Comparison of ENCODE assay signal across 8 mouse cellular contexts in the genomic region with DNA sequence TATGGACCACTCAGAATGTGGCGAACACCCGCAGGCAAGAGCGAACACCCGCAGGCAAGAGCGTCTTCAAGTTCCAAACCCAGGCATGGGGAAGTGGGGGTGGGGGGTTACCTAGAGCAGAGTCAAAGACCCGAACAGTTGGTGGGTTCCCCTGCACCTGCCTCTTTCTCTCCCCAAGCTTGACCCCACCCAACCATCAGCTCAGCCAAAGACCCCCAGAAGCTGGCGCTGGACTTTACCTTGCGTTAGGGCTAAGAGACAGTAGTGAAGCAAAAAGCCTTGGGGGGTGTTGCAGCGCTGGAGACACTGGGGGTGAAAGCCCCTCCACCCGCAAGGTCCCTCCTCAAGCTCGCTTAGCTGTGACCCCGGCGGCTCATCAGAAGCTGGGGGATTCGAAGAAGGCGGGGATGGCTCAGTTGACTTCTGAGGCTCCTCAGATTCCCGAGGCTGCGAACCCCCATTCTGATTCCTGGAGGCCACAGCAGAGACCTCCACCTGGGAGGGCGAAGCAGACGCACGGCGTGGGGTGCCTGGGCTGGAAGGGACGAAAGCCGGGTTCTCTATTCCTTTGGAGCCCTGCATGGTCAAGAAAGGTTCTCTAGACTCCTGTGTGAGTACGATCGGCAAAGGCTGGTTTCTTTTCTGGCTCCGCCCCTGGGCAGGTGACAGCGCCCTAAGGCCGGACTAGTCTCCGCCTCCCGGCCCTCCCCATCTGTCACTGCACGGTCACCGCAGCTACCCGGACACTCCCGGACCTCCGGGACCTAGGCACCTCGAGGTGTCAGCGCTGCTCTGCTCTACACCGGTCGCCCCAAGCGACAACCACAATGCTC. TPM values are rescaled to one million over a fixed set of nuclear protein-coding genes. Genes with fewer than 3 reads are reported as not detected.
DNase-seq lines count a peak whose midpoint lies in the region; ATAC-seq and TF ChIP-seq lines count a peak whose summit lies in the region.

A gene (minus strand): TSS at position 644 of the 833 bp plus-strand sequence.

- no peak within 1 kb of the TSS for H3K27ac ChIP-seq in spleen, adult 2 months (ENCODE audit: insufficient read depth, low read length)
- no peak within 1 kb of the TSS for H3K27ac ChIP-seq in cortical plate, adult 2 months (ENCODE audit: insufficient read depth, low read length)
- no peak within 1 kb of the TSS for H3K27ac ChIP-seq in heart, postnatal 0 days (ENCODE audit: low read depth)
- no peak within 1 kb of the TSS; the same call in 1 of the 2 replicates for H3K27ac ChIP-seq in liver, embryonic 15.5 days (replicated peaks)
- no peak within 1 kb of the TSS for H3K27ac ChIP-seq in neural tube, embryonic 11.5 days (ENCODE audit: low read depth, low read length)

- H3K27me3 ChIP-seq in spleen, adult 2 months (ENCODE audit: control insufficient read depth, insufficient read depth, low read length) = no peaks in the 10 kb centered on the region; the same call in none of the 2 replicates
- peaks cover 17% of the 10 kb centered on the region for H3K27me3 ChIP-seq in heart, postnatal 0 days (ENCODE audit: control insufficient read depth, insufficient read depth, low read length)
- peaks cover 4% of the 10 kb centered on the region; the same call in 1 of the 2 replicates for H3K27me3 ChIP-seq in liver, embryonic 15.5 days
- H3K27me3 ChIP-seq in neural tube, embryonic 11.5 days (ENCODE audit: control insufficient read depth, insufficient read depth, low read length) = peaks cover 4% of the 10 kb centered on the region; the same call in 1 of the 2 replicates

- H3K9me3 ChIP-seq in heart, postnatal 0 days (replicated peaks; ENCODE audit: control insufficient read depth, low read length) = no peaks in the 10 kb centered on the region
- H3K9me3 ChIP-seq in liver, embryonic 15.5 days (replicated peaks) = no peaks in the 10 kb centered on the region
- H3K9me3 ChIP-seq in neural tube, embryonic 11.5 days (ENCODE audit: control insufficient read depth, low read length) = no peaks in the 10 kb centered on the region

- no peaks in the 10 kb centered on the region; the same call in 1 of the 2 replicates for H3K4me1 ChIP-seq in spleen, adult 2 months (ENCODE audit: control insufficient read depth, insufficient read depth, insufficient read length)
- no peaks in the 10 kb centered on the region for H3K4me1 ChIP-seq in cortical plate, adult 2 months (ENCODE audit: control insufficient read depth, insufficient read depth, low read length)
- no peaks in the 10 kb centered on the region for H3K4me1 ChIP-seq in heart, postnatal 0 days (ENCODE audit: control insufficient read depth, insufficient read depth)
- H3K4me1 ChIP-seq in liver, embryonic 15.5 days (replicated peaks) = no peaks in the 10 kb centered on the region
- H3K4me1 ChIP-seq in neural tube, embryonic 11.5 days (ENCODE audit: control insufficient read depth, insufficient read depth, low read length) = no peaks in the 10 kb centered on the region

- no peak for TF ChIP-seq CTCF in spleen, adult 2 months (IDR thresholded peaks at IDR 0.05; ENCODE audit: extremely low read depth, insufficient read depth, insufficient read length, insufficient replicate concordance)
- TF ChIP-seq CTCF in cortical plate, adult 2 months (IDR thresholded peaks at IDR 0.05; ENCODE audit: extremely low read depth, insufficient read depth, low read length) = no peak
- TF ChIP-seq CTCF in heart, postnatal 0 days (IDR thresholded peaks at IDR 0.05; ENCODE audit: low read depth) = no peak

- no peak for TF ChIP-seq EP300 in heart, postnatal 0 days (IDR thresholded peaks at IDR 0.05; ENCODE audit: low read depth)

- peak within 1 kb of the TSS; percentile 22; the same call in 1 of the 2 replicates for H3K9ac ChIP-seq in heart, postnatal 0 days (replicated peaks; ENCODE audit: low read depth, low read length)
- no peak within 1 kb of the TSS for H3K9ac ChIP-seq in liver, embryonic 15.5 days
- H3K9ac ChIP-seq in neural tube, embryonic 11.5 days (ENCODE audit: low read length) = peak within 1 kb of the TSS; percentile 49

- ATAC-seq in heart, postnatal 0 days (ENCODE audit: insufficient read depth, low read depth) = peak; percentile 27; the same call in 1 of the 2 replicates
- peak; percentile 86 for ATAC-seq in liver, embryonic 15.5 days (ENCODE audit: insufficient read depth)
- peak; percentile 82 for ATAC-seq in neural tube, embryonic 11.5 days (ENCODE audit: insufficient read depth, low FRiP score, low TSS enrichment)

- TF ChIP-seq POLR2A in spleen, adult 2 months (IDR thresholded peaks at IDR 0.05; ENCODE audit: low read depth, low read length) = no peak
- peak; percentile 57; the same call in 1 of the 2 replicates for TF ChIP-seq POLR2A in cortical plate, adult 2 months (IDR thresholded peaks at IDR 0.05; ENCODE audit: extremely low read depth, insufficient read depth, low read length)

- no peak for DNase-seq in spleen, adult 2 months (ENCODE audit: low read depth in 1 of 2, low spot score in 2 of 2)
- DNase-seq in spleen, adult 12 weeks (ENCODE audit: low spot score) = no peak
- DNase-seq in heart, postnatal 0 days (ENCODE audit: low spot score) = no peak
- peak; percentile 50 to 68 for DNase-seq in kidney, postnatal 4 days
- DNase-seq in neural tube, embryonic 11.5 days (ENCODE audit: low spot score) = peak; percentile 43
- peak; percentile 11 for DNase-seq in urinary bladder, postnatal 25 days (ENCODE audit: low spot score)

- peak within 1 kb of the TSS; percentile 69 for H3K4me2 ChIP-seq in heart, postnatal 0 days (ENCODE audit: low read depth, low read length)
- peak within 1 kb of the TSS; percentile 64 for H3K4me2 ChIP-seq in liver, embryonic 15.5 days
- peak within 1 kb of the TSS; percentile 78 for H3K4me2 ChIP-seq in neural tube, embryonic 11.5 days (ENCODE audit: low read depth)

- peak within 1 kb of the TSS; percentile 19; the same call in 1 of the 2 replicates for H3K4me3 ChIP-seq in spleen, adult 2 months (ENCODE audit: extremely low read depth, insufficient read depth, insufficient read length)
- H3K4me3 ChIP-seq in cortical plate, adult 2 months (ENCODE audit: insufficient read depth, low read length) = peak within 1 kb of the TSS; percentile 64
- H3K4me3 ChIP-seq in heart, postnatal 0 days (ENCODE audit: low read depth, low read length) = peak within 1 kb of the TSS; percentile 42
- peak within 1 kb of the TSS; percentile 52 for H3K4me3 ChIP-seq in liver, embryonic 15.5 days (replicated peaks)
- H3K4me3 ChIP-seq in neural tube, embryonic 11.5 days (ENCODE audit: low read depth, low read length) = peak within 1 kb of the TSS; percentile 46

- 3% methylated on average over 40 of the region's 40 CpGs for WGBS in spleen, adult 2 months
- 2% methylated on average over 40 of the region's 40 CpGs for WGBS in heart, postnatal 0 days
- WGBS in liver, embryonic 15.5 days (ENCODE audit: insufficient replicate concordance) = 3% methylated on average over 40 of the region's 40 CpGs
- WGBS in neural tube, embryonic 11.5 days = 1% methylated on average over 40 of the region's 40 CpGs

- H3K36me3 ChIP-seq in spleen, adult 2 months (ENCODE audit: control insufficient read depth, insufficient read depth, low read length) = no peaks in the 10 kb centered on the region
- no peaks in the 10 kb centered on the region for H3K36me3 ChIP-seq in heart, postnatal 0 days (replicated peaks; ENCODE audit: control insufficient read depth, insufficient read depth, low read length)
- no peaks in the 10 kb centered on the region for H3K36me3 ChIP-seq in liver, embryonic 15.5 days (replicated peaks)
- H3K36me3 ChIP-seq in neural tube, embryonic 11.5 days (ENCODE audit: control insufficient read depth, insufficient read depth, low read length) = no peaks in the 10 kb centered on the region

RNA-seq across cellular contexts. Expression of the gene that starts here (rescaled TPM):
- polyA plus RNA-seq in spleen, adult 2 months (2012; rRNA removed) = 0.06 and 0.09 TPM in 2 replicates
- 2.0 TPM in 2 replicates for polyA plus RNA-seq in cortical plate, adult 2 months (2012; rRNA removed)
- total RNA-seq in heart, postnatal 0 days (2014; rRNA removed; ENCODE audit: low replicate concordance) = not detected in 2 replicates
- 0.03 TPM in 2 replicates for polyA plus RNA-seq in heart, postnatal 0 days (2015; fragmentation: Nextera tagmentation; extraction: Ambion mirVana)
- 1.5 and 1.6 TPM in 2 replicates for polyA plus RNA-seq in liver, embryonic 15.5 days (2015; fragmentation: Nextera tagmentation; extraction: Ambion mirVana)
- not detected in 2 replicates for polyA plus RNA-seq in neural tube, embryonic 11.5 days (2014; fragmentation: Nextera tagmentation; extraction: Ambion mirVana)

Comparison
In these comparisons a context has a peak if more than half of its experiments do, and no peak if none do; other contexts are left out.
1. Peak in ATAC-seq, H3K4me3 ChIP-seq, H3K9ac ChIP-seq and H3K4me2 ChIP-seq in heart, postnatal 0 days; RNA of the gene not detected or under 1 TPM.
2. Peak in DNase-seq, ATAC-seq, H3K4me3 ChIP-seq, H3K9ac ChIP-seq and H3K4me2 ChIP-seq in neural tube, embryonic 11.5 days; RNA of the gene not detected or under 1 TPM.
3. DNase-seq: peak in kidney, postnatal 4 days (2 of 2) and urinary bladder, postnatal 25 days (single experiment); none in spleen, adult 2 months (0 of 2), spleen, adult 12 weeks (single experiment) and heart, postnatal 0 days (single experiment).
4. ATAC-seq: peak in every context shown above with its lines; median percentile 86 in liver, embryonic 15.5 days; 82 in neural tube, embryonic 11.5 days; 27 in heart, postnatal 0 days.
5. Peak in every context shown above with its lines, with median percentiles within 50 percentile points of each other: H3K4me3 ChIP-seq and H3K4me2 ChIP-seq.